Mouse (Mus musculus) liver, embryonic 14.5 days (tissue): ENCODE measurements around the gene Commd8. TPM values are rescaled to one million over a fixed set of nuclear protein-coding genes. Genes with fewer than 3 reads are reported as not detected.

Source experiments
- ATAC-seq: fragments of 200-750 bp; cut with Nextera tagmentation; 2 replicates; pipeline ENCODE4 v1.8.0; 2017; ENCODE audit warnings: moderate number of reproducible peaks, mild to moderate bottlenecking, moderate library complexity; ENCODE audit not compliant: insufficient read depth
- DNase-seq, 3 experiments: peaks; one replicate each; pipeline ENCODE4 v3.0.0-alpha.2; 2012 to 2013; ENCODE audit warnings: low read depth in 3 of 3, low spot score in 3 of 3
- H3K27ac ChIP-seq: fragments of 300-500 bp; sonication (generic); 2 replicates; pipeline ENCODE4 v1.5.1; 2014; ENCODE audit warnings: moderate library complexity, mild to moderate bottlenecking, control low read depth, inconsistent platforms
- H3K27me3 ChIP-seq: fragments of 300-500 bp; sonication (generic); 2 replicates; pipeline ENCODE4 v1.6.1; 2014; ENCODE audit warnings: mild to moderate bottlenecking, low read length, moderate library complexity; ENCODE audit not compliant: control insufficient read depth, insufficient read depth
- H3K36me3 ChIP-seq: fragments of 300-500 bp; sonication (generic); replicated peaks from 2 replicates; pipeline ENCODE4 v1.6.1; 2014; ENCODE audit warnings: low read depth; ENCODE audit not compliant: control insufficient read depth, insufficient read depth
- H3K4me1 ChIP-seq, 2 experiments: fragments of 200-500 bp in 1 of 2; fragments of 300-500 bp in 1 of 2; sonication (generic) in 1 of 2; replicated peaks; 2 replicates each; pipeline ENCODE4 v1.6.1; 2012 to 2014; ENCODE audit warnings: antibody characterized with exemption in 1 of 2, inconsistent platforms in 1 of 2, low read length in 1 of 2; ENCODE audit not compliant: control insufficient read depth in 2 of 2, insufficient read depth in 2 of 2
- H3K4me2 ChIP-seq: fragments of 300-500 bp; sonication (generic); 2 replicates; pipeline ENCODE4 v1.6.1; 2014; ENCODE audit warnings: low read depth, mild to moderate bottlenecking, control low read depth, moderate library complexity
- H3K4me3 ChIP-seq, 2 experiments: fragments of 200-500 bp in 1 of 2; fragments of 300-500 bp in 1 of 2; sonication (generic) in 1 of 2; 2 replicates each; pipeline ENCODE4 v1.5.1; 2012 to 2014; ENCODE audit warnings: low read depth in 2 of 2, low read length in 2 of 2, mild to moderate bottlenecking in 2 of 2, control low read depth in 1 of 2, inconsistent platforms in 1 of 2, moderate library complexity in 1 of 2; ENCODE audit not compliant: insufficient read depth in 1 of 2
- H3K9ac ChIP-seq: fragments of 300-500 bp; sonication (generic); replicated peaks from 2 replicates; pipeline ENCODE4 v1.6.1; 2014; ENCODE audit warnings: mild to moderate bottlenecking, control low read depth, moderate library complexity
- H3K9me3 ChIP-seq: fragments of 300-500 bp; sonication (generic); 2 replicates; pipeline ENCODE4 v1.6.1; 2016; ENCODE audit warnings: low read length, mixed read lengths; ENCODE audit not compliant: control insufficient read depth
- CTCF ChIP-seq: IDR thresholded peaks from 2 replicates; pipeline ENCODE4 v1.5.1; 2016; ENCODE audit warnings: antibody characterized with exemption, low read depth, control low read depth
- EP300 ChIP-seq: IDR thresholded peaks from 2 replicates; pipeline ENCODE4 v1.6.1; 2016; ENCODE audit warnings: antibody characterized with exemption, low read depth
- WGBS: fragments of 180-500 bp; shearing (Covaris S2); extraction: QIAGEN DNeasy Blood & Tissue Kit; methylation state at CpG from one replicate; pipeline ENCODE4 v1.1.7; 2014; ENCODE audit not compliant: insufficient replicate concordance; 5-methylcytosine and 5-hydroxymethylcytosine counted together
- polyA plus RNA-seq, 2 experiments: library from polyadenylated mRNA; depleted of rRNA in 1 of 2; stranded (reverse) in 1 of 2; unstranded in 1 of 2; fragments of >200 nt; fragmentation: Nextera tagmentation in 1 of 2; extraction: Ambion mirVana in 1 of 2; gene quantifications; 2 replicates each; pipeline versions ENCODE4 v1.2.1 to v1.2.3; 2012 to 2014

Commd8 gene
- polyA plus RNA-seq, 2 experiments = 20.5 to 70.3 TPM

DNA sequence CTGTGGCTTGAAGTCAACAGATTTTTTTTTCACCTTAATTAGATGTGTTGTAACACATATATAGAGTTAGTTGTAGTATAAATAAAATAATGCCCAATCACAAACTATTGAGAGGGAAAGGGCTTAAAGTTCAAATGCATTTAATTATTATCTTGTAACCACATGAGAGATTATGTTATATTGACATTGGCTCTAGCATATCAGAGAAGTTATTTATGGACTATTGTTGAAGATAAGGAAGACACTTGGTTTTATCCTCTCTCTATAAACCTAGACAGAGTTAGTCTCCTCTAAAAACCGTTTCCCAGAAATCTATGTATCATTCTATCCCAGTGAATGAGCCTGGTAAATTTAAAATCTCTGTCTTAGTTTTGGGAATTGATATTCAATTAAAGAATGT is 5.5 kb upstream of the Commd8 start:
- Histone ChIP-seq H3K4me2 (no peak overlapping the region), H3K27ac (no peak overlapping the region), H3K4me1 (no peaks in the 10 kb centered on the region; a peak in 1 of 4 replicates), H3K9me3 (no peaks in the 10 kb centered on the region), H3K4me3 (no peak overlapping the region), H3K27me3 (no peaks in the 10 kb centered on the region), H3K36me3 (no peaks in the 10 kb centered on the region), H3K9ac (no peak overlapping the region)
- no peak for DNase-seq
- 24% methylated on average over 1 of the region's 1 CpGs for WGBS
- TF ChIP-seq CTCF = no peak
- TF ChIP-seq EP300 = no peak
- ATAC-seq = no peak

DNA sequence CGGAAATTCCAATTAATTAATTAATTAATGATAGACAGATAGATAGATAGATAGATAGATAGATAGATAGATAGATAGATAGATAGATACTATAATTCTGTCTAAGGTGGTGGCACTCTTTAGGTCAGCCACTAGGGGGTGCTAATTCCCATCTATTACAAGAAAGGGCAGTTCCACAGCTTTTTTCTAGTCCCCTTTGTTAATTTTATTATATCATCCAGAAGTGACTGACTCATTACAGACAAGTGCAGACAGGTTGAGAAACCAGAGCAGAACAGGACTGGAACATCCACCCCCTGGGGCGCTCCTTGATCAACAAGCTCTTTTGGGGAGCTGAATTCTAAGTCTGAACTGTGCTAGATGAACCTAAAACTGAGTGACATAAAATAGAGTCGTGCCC is 4.7 kb upstream of the Commd8 start:
- TF ChIP-seq EP300 = no peak
- TF ChIP-seq CTCF = peak; percentile 67
- H3K4me3 ChIP-seq = no peak overlapping the region
- no peaks in the 10 kb centered on the region; a peak in 1 of 4 replicates for H3K4me1 ChIP-seq
- no peaks in the 10 kb centered on the region for H3K36me3 ChIP-seq
- whole genome bisulfite sequencing = 26% methylated on average over 3 of the region's 3 CpGs
- no peak for DNase-seq
- no peak overlapping the region for H3K9ac ChIP-seq
- no peaks in the 10 kb centered on the region for H3K9me3 ChIP-seq
- ATAC-seq = no peak
- H3K4me2 ChIP-seq = no peak overlapping the region
- H3K27me3 ChIP-seq = no peaks in the 10 kb centered on the region
- H3K27ac ChIP-seq = no peak overlapping the region

DNA sequence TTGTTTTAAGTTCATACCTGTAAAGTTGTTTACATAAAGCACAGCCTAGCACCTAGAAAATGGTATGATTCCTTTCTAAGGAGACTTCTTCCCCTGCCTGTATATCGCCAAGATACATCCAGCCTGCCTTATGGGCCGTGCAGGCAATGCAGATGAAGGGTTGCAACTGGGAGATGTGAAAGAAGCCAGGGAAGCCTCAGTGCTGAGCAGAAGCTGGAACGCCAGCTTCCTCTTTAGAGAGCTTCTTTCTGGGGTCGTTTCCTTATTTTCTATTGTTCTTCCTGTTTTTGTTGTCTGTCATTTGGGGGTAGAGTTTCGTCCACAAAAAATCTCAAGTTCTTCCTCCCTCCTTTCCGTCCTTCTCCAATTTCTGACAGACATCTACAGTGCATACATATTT is 2.1 kb upstream of the Commd8 start:
- Histone ChIP-seq H3K4me3 (no peak overlapping the region), H3K9me3 (no peaks in the 10 kb centered on the region), H3K4me1 (peaks cover 12 to 14% of the 10 kb centered on the region in 2 experiments), H3K27ac (no peak overlapping the region), H3K4me2 (no peak overlapping the region), H3K9ac (no peak overlapping the region), H3K36me3 (peaks cover 3% of the 10 kb centered on the region; the same call in 1 of the 2 replicates), H3K27me3 (no peaks in the 10 kb centered on the region)
- ATAC-seq (no peak), DNase-seq (no peak)
- 28% methylated on average over 6 of the region's 6 CpGs for WGBS
- TF ChIP-seq EP300 = no peak
- TF ChIP-seq CTCF = no peak

DNA sequence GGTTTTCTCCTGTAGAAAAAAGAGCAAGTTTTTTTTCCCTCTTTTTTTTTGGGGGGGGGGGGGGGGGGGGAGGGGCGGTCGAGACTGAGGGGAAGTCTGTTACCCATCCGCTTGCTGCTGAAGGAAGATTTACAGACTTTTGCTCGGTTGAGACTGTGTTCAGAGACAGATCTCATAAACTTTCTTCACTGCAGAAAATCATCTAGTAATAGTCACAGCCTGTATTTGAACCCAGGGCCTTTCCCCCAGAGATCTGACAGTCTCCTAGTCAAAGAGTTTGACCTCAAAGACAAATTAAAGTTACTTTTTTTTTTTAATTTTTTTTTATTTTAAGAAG is 264 bp upstream of the Commd8 start:
- H3K4me2 ChIP-seq = peak overlapping the region; percentile 89
- H3K9ac ChIP-seq = no peak overlapping the region
- no peak overlapping the region for H3K27ac ChIP-seq
- DNase-seq = no peak
- peak; percentile 19 for ATAC-seq
- H3K4me1 ChIP-seq = peaks cover 12 to 14% of the 10 kb centered on the region in 2 experiments
- H3K36me3 ChIP-seq = peaks cover 3% of the 10 kb centered on the region; the same call in 1 of the 2 replicates
- 2% methylated on average over 4 of the region's 4 CpGs for WGBS
- TF ChIP-seq CTCF (no peak), EP300 (no peak)
- no peaks in the 10 kb centered on the region for H3K27me3 ChIP-seq
- peak overlapping the region; percentile 26 to 88; a peak in 3 of 4 replicates for H3K4me3 ChIP-seq
- H3K9me3 ChIP-seq = no peaks in the 10 kb centered on the region

DNA sequence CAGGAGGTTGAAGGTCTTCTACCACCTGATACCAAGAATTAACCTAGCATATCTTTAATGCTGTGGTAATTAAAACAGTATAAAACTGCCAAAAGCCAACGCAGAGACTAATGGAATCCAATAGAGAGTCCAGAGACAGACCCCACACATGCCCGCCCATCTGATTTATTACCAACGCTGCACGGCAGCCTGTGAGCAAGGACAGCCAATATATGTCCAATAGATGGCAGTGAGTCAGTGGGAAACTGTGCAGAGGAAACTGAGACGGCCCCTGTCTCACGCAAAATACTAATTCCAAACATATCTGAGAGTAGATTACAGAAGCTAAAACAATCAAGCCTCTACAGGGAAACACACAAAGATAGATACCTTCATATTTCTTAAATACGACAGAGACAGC is 3.6 kb downstream of the Commd8 start:
- TF ChIP-seq EP300 (no peak), CTCF (0 out of 2 replicates have a peak, but pooled peaks have one; percentile 7)
- Histone ChIP-seq H3K4me3 (no peak overlapping the region), H3K27me3 (no peaks in the 10 kb centered on the region), H3K9ac (no peak overlapping the region), H3K27ac (no peak overlapping the region), H3K4me2 (no peak overlapping the region), H3K9me3 (no peaks in the 10 kb centered on the region), H3K4me1 (peaks cover 12 to 17% of the 10 kb centered on the region in 2 experiments), H3K36me3 (peaks cover 26% of the 10 kb centered on the region)
- ATAC-seq (no peak), DNase-seq (no peak)
- WGBS = 60% methylated on average over 7 of the region's 7 CpGs
